Mouse (Mus musculus) CH12.LX (cell line): ENCODE measurements around the gene Rasl10b. TPM values are rescaled to one million over a fixed set of nuclear protein-coding genes. Genes with fewer than 3 reads are reported as not detected.

ENCODE experiments used
- DNase-seq: peaks from one replicate; pipeline ENCODE4 v3.0.0-alpha.2; 2013; ENCODE audit errors: extremely low read depth
- H3K27ac ChIP-seq: 2 replicates; pipeline ENCODE4 v1.5.1; 2012; ENCODE audit warnings: low read depth, mild to moderate bottlenecking, control low read depth, moderate library complexity; ENCODE audit not compliant: insufficient read depth
- H3K27me3 ChIP-seq: replicated peaks from 2 replicates; pipeline ENCODE3; 2012; ENCODE audit warnings: inconsistent platforms
- H3K36me3 ChIP-seq, 2 experiments: replicated peaks in 1 of 2; 2 replicates each; pipeline versions ENCODE3 to v1.6.1; 2012; ENCODE audit warnings: inconsistent platforms in 1 of 2, low read length in 1 of 2, mild to moderate bottlenecking in 1 of 2, mixed read lengths in 1 of 2, moderate library complexity in 1 of 2; ENCODE audit not compliant: control insufficient read depth in 1 of 2, insufficient read depth in 1 of 2
- H3K4me1 ChIP-seq, 2 experiments: 2 replicates each; pipeline ENCODE4 v1.6.1; 2012; ENCODE audit warnings: inconsistent platforms in 1 of 2, moderate library complexity in 1 of 2; ENCODE audit not compliant: insufficient read depth in 2 of 2, control insufficient read depth in 1 of 2
- H3K4me2 ChIP-seq: 2 replicates; pipeline ENCODE4 v1.6.1; 2012; ENCODE audit warnings: low read depth, mild to moderate bottlenecking, control low read depth; ENCODE audit not compliant: poor library complexity, insufficient read depth, severe bottlenecking
- H3K4me3 ChIP-seq, 3 experiments: fragments of 150-350 bp in 1 of 3; sonication (generic) in 1 of 3; replicated peaks in 1 of 3; 2 replicates each; pipeline versions ENCODE3 to v1.5.1; 2011 to 2012; ENCODE audit warnings: low read depth in 2 of 3, low read length in 2 of 3, mild to moderate bottlenecking in 2 of 3, moderate library complexity in 2 of 3, control low read depth in 1 of 3, improper control_type of control experiment in 1 of 3, inconsistent platforms in 1 of 3, mixed read lengths in 1 of 3; ENCODE audit not compliant: poor library complexity in 1 of 3
- H3K79me2 ChIP-seq: replicated peaks from 2 replicates; pipeline ENCODE4 v1.6.1; 2012; ENCODE audit warnings: mild to moderate bottlenecking, moderate library complexity; ENCODE audit not compliant: control insufficient read depth, poor library complexity, insufficient read depth, severe bottlenecking; ENCODE audit errors: extremely low read depth
- H3K9ac ChIP-seq: 2 replicates; pipeline ENCODE4 v1.6.1; 2012; ENCODE audit warnings: low read depth, mild to moderate bottlenecking, control low read depth, moderate library complexity; ENCODE audit not compliant: insufficient read depth
- H3K9me3 ChIP-seq: replicated peaks from 2 replicates; pipeline ENCODE3; 2012; ENCODE audit warnings: low read length, inconsistent platforms, mixed read lengths
- BHLHE40 ChIP-seq: IDR thresholded peaks from 2 replicates; pipeline ENCODE4 v1.6.1; 2011; ENCODE audit warnings: mild to moderate bottlenecking, low read depth, low read length, improper control_type of control experiment
- CHD1 ChIP-seq: IDR thresholded peaks from 2 replicates; pipeline ENCODE4 v1.6.1; 2012; ENCODE audit warnings: low read depth, low read length, improper control_type of control experiment, inconsistent platforms
- CTCF ChIP-seq, 2 experiments: IDR thresholded peaks in 1 of 2; conservative IDR thresholded peaks in 1 of 2; 2 replicates each; pipeline ENCODE4 v1.5.1; 2011 to 2012; ENCODE audit warnings: low read depth in 2 of 2, low read length in 2 of 2, improper control_type of control experiment in 1 of 2, inconsistent platforms in 1 of 2, mild to moderate bottlenecking in 1 of 2, moderate library complexity in 1 of 2
- E2F4 ChIP-seq: IDR thresholded peaks from 2 replicates; pipeline ENCODE4 v1.6.1; 2011; ENCODE audit warnings: low read depth, low read length, improper control_type of control experiment; ENCODE audit not compliant: insufficient replicate concordance
- EP300 ChIP-seq: IDR thresholded peaks from 2 replicates; pipeline ENCODE4 v1.6.1; 2011; ENCODE audit warnings: low read length, improper control_type of control experiment
- ETS1 ChIP-seq: conservative IDR thresholded peaks from 2 replicates; pipeline ENCODE4 v1.6.1; 2012; ENCODE audit warnings: low read depth, mild to moderate bottlenecking, inconsistent platforms, low read length, improper control_type of control experiment, moderate library complexity
- JUND ChIP-seq: conservative IDR thresholded peaks from 2 replicates; pipeline ENCODE4 v1.6.1; 2011; ENCODE audit warnings: low read depth, low read length, improper control_type of control experiment
- KAT2A ChIP-seq: IDR thresholded peaks from 2 replicates; pipeline ENCODE4 v1.6.1; 2012; ENCODE audit warnings: low read length, improper control_type of control experiment, inconsistent platforms; ENCODE audit not compliant: insufficient replicate concordance
- MAX ChIP-seq: IDR thresholded peaks from 2 replicates; pipeline ENCODE4 v1.6.1; 2011; ENCODE audit warnings: low read length, improper control_type of control experiment
- MAZ ChIP-seq: IDR thresholded peaks from 2 replicates; pipeline ENCODE4 v1.6.1; 2012; ENCODE audit warnings: low read depth, mild to moderate bottlenecking, inconsistent platforms, low read length, improper control_type of control experiment, moderate library complexity
- MEF2A ChIP-seq: IDR thresholded peaks from 2 replicates; pipeline ENCODE4 v1.6.1; 2014; ENCODE audit warnings: low read depth, mild to moderate bottlenecking, inconsistent platforms, low read length, improper control_type of control experiment, borderline replicate concordance
- MXI1 ChIP-seq: IDR thresholded peaks from 2 replicates; pipeline ENCODE4 v1.6.1; 2011; ENCODE audit warnings: mild to moderate bottlenecking, low read depth, low read length, improper control_type of control experiment
- MYC ChIP-seq: IDR thresholded peaks from 2 replicates; pipeline ENCODE4 v1.6.1; 2011; ENCODE audit warnings: low read depth, mild to moderate bottlenecking, improper control_type of control experiment, low read length
- NRF1 ChIP-seq: IDR thresholded peaks from 2 replicates; pipeline ENCODE4 v1.6.1; 2014; ENCODE audit warnings: low read depth, mild to moderate bottlenecking, inconsistent platforms, low read length, improper control_type of control experiment, moderate library complexity
- PAX5 ChIP-seq: IDR thresholded peaks from 2 replicates; pipeline ENCODE4 v1.6.1; 2012; ENCODE audit warnings: low read length, inconsistent platforms, mixed read lengths
- POLR2A ChIP-seq: IDR thresholded peaks from 2 replicates; pipeline ENCODE4 v1.6.1; 2011; ENCODE audit warnings: low read depth, mild to moderate bottlenecking, improper control_type of control experiment, low read length
- POLR2AphosphoS2 ChIP-seq: IDR thresholded peaks from 2 replicates; pipeline ENCODE4 v1.6.1; 2011; ENCODE audit warnings: low read depth, low read length, improper control_type of control experiment
- RCOR1 ChIP-seq: conservative IDR thresholded peaks from 2 replicates; pipeline ENCODE4 v1.6.1; 2012; ENCODE audit warnings: low read depth, mild to moderate bottlenecking, inconsistent platforms, low read length, improper control_type of control experiment
- SIN3A ChIP-seq: IDR thresholded peaks from 2 replicates; pipeline ENCODE4 v1.6.1; 2012; ENCODE audit warnings: low read length, improper control_type of control experiment, inconsistent platforms
- TBP ChIP-seq: conservative IDR thresholded peaks from 2 replicates; pipeline ENCODE4 v1.6.1; 2011; ENCODE audit warnings: low read depth, low read length, improper control_type of control experiment
- USF2 ChIP-seq: conservative IDR thresholded peaks from 2 replicates; pipeline ENCODE4 v1.6.1; 2011; ENCODE audit warnings: low read depth, low read length, improper control_type of control experiment
- ZMIZ1 ChIP-seq: IDR thresholded peaks from 2 replicates; pipeline ENCODE4 v1.6.1; 2012; ENCODE audit warnings: low read depth, mild to moderate bottlenecking, inconsistent platforms, low read length, improper control_type of control experiment
- ZNF384 ChIP-seq: IDR thresholded peaks from 2 replicates; pipeline ENCODE4 v1.6.1; 2012; ENCODE audit warnings: low read depth, low read length, improper control_type of control experiment, inconsistent platforms
- dilution Hi-C: fragments of 300-500 bp; cut with MboI; formaldehyde crosslinking; loops from 2 replicates; pipeline ENCODE4 v1.14.3; 2020; ENCODE audit warnings: low sequenced_read_pairs; ENCODE audit not compliant: extremely low pct_unique_long_range_greater_than_20kb, extremely low pct_ligation_motif_present
- in situ Hi-C: fragments of 300-500 bp; cut with MboI; formaldehyde crosslinking; loops from 3 replicates; pipeline ENCODE4 v1.14.3; 2019; ENCODE audit warnings: low sequenced_read_pairs, low pct_ligation_motif_present, low pct_unique_long_range_greater_than_20kb, mixed read lengths
- polyA plus RNA-seq: library from polyadenylated mRNA; unstranded; fragments of >175 nt; gene quantifications from 2 replicates; pipeline ENCODE4 v1.2.1, GENCODE M21; 2012; ENCODE audit warnings: low read depth; ENCODE audit not compliant: insufficient read length
- total RNA-seq, 2 experiments: library from RNA; depleted of rRNA; stranded (reverse); fragments of 300-350 nt in 1 of 2; fragments of >200 nt in 1 of 2; gene quantifications; 2 replicates each; pipeline ENCODE4 v1.2.3; 2012 to 2014

Rasl10b gene
- total and polyA plus RNA-seq, 3 experiments = 0.42 TPM; not detected in 2

GRCm38 (mm10) chr11:83451281-83451680, 42.3 kb downstream of the Rasl10b start:
- Histone ChIP-seq H3K4me3 (no peak overlapping the region), H3K27ac (no peak overlapping the region), H3K79me2 (no peaks in the 10 kb centered on the region), H3K4me2 (no peak overlapping the region), H3K36me3 (no peaks in the 10 kb centered on the region), H3K27me3 (peaks cover 71% of the 10 kb centered on the region), H3K4me1 (peaks cover 0 to 5% of the 10 kb centered on the region in 2 experiments; a peak in 3 of 4 replicates), H3K9ac (no peak overlapping the region), H3K9me3 (no peaks in the 10 kb centered on the region)
- DNase-seq = no peak
- in situ Hi-C loops = no loop called here
- no peak for TF ChIP-seq CTCF (conservative IDR thresholded peaks at IDR 0.05 in 1 of 2, IDR thresholded peaks at IDR 0.05 in 1 of 2; ENCODE audit: low read depth in 2 of 2, low read length in 2 of 2)
- TF ChIP-seq MEF2A = no peak
- no peak for TF ChIP-seq MAZ
- TF ChIP-seq PAX5 = no peak
- no peak for TF ChIP-seq MAX
- no peak for TF ChIP-seq ZMIZ1
- dilution Hi-C loops = no loop called here

- Histone ChIP-seq H3K4me1 (peaks cover 13 to 16% of the 10 kb centered on the region in 2 experiments), H3K9ac (no peak overlapping the region), H3K36me3 (no peaks in the 10 kb centered on the region), H3K27ac (no peak overlapping the region), H3K9me3 (no peaks in the 10 kb centered on the region), H3K79me2 (no peaks in the 10 kb centered on the region), H3K4me3 (no peak overlapping the region), H3K27me3 (peaks cover 50% of the 10 kb centered on the region)
- DNase-seq = no peak
- dilution Hi-C loops = no loop called here
- TF ChIP-seq PAX5 = no peak
- TF ChIP-seq NRF1 = no peak
- TF ChIP-seq KAT2A = no peak
- no peak for TF ChIP-seq ZMIZ1
- TF ChIP-seq POLR2A = no peak
- TF ChIP-seq ZNF384 = no peak
- TF ChIP-seq MYC = no peak
- no peak for TF ChIP-seq RCOR1
- no peak for TF ChIP-seq MXI1
- no peak for TF ChIP-seq JUND
- no peak for TF ChIP-seq TBP
- TF ChIP-seq ETS1 = no peak
- no peak for TF ChIP-seq USF2
- TF ChIP-seq CTCF (conservative IDR thresholded peaks at IDR 0.05 in 1 of 2, IDR thresholded peaks at IDR 0.05 in 1 of 2; ENCODE audit: low read depth in 2 of 2, low read length in 2 of 2) = no peak
- no peak for TF ChIP-seq SIN3A
- no peak for TF ChIP-seq POLR2AphosphoS2
- TF ChIP-seq E2F4 = no peak
- TF ChIP-seq CHD1 = no peak
- no peak for TF ChIP-seq BHLHE40
- TF ChIP-seq EP300 = no peak
- TF ChIP-seq, all 38 proteins: peak for 0
- H3K4me2 ChIP-seq = no peak overlapping the region
- in situ Hi-C loops = no loop called here
These were observed 45.6 kb downstream of the Rasl10b start for GRCm38 (mm10) chr11:83454548-83454947.
